Mouse (Mus musculus) Patski (cell line): Measurements from ENCODE around the gene Phf11d. TPM values are rescaled to one million over a fixed set of nuclear protein-coding genes. Genes with fewer than 3 reads are reported as not detected.
"Not testable (repeated sequence)": the region's sequence is repeated elsewhere in the genome, so short reads cannot be mapped to it uniquely, and the experiment has no call there.

Experiments
- ATAC-seq: fragments of 100-300 bp; one replicate; pipeline ENCODE4 v1.8.0; 2021
- CTCF ChIA-PET: fragments of 350-600 bp; sonication (Branson Sonifier 250); formaldehyde crosslinking; loops from one replicate; lab custom pipeline; 2022; ENCODE audit warnings: inconsistent platforms; lab: Charles Lee
- POLR2A ChIA-PET: fragments of 350-600 bp; sonication (Branson Sonifier 250); formaldehyde crosslinking; loops from one replicate; lab custom pipeline; 2022; ENCODE audit warnings: antibody characterized with exemption, inconsistent platforms; lab: Charles Lee
- DNase-seq: peaks from one replicate; pipeline ENCODE4 v3.0.0-alpha.2; 2011; ENCODE audit warnings: low read depth, low spot score
- H3K27me3 ChIP-seq: fragments of 371-371 bp; one replicate; pipeline ENCODE4 v1.5.1; 2021
- CTCF ChIP-seq: fragments of 100-300 bp; IDR thresholded peaks from one replicate; pipeline ENCODE4 v1.5.1; 2021
- in situ Hi-C: fragments of 300-500 bp; cut with MboI; formaldehyde crosslinking; loops from 3 replicates; pipeline ENCODE4 v1.11.1; 2018; ENCODE audit warnings: low pct_unique_long_range_greater_than_20kb, mixed read lengths
- polyA plus RNA-seq: library from polyadenylated mRNA; unstranded; gene quantifications from one replicate; pipeline ENCODE4 v1.2.3, GENCODE M21; 2021

Phf11d gene
- 3.6 TPM for polyA plus RNA-seq

DNA sequence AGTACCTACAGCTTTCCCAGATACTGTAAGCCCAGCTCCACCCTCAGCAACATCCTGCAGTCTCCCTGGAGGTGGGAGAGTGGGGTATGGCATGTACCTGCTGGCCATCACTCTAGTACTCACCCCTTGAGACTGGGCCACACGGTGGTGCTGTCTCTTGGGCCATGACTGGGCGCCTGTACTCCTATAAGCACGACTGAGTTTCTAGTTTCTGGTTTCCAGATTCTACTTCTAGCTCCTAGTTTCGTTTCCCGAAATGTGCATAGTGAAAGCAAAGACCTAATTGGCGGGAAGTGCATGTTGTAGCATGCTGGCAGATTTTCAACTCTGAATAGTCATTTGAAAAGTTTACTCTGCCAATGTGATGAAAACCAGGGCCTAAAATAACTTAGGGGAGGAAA, at the start of gene Phf11d:
Phf11d (minus strand) TSS at position 227 of the 401 bp plus-strand sequence.
- TF ChIP-seq CTCF, result no peak
- DNase-seq (peak; percentile 30), ATAC-seq (peak; percentile 69)
- CTCF ChIA-PET, result no interaction called here
- no peaks in the 10 kb centered on the region for H3K27me3 ChIP-seq
- in situ Hi-C loops, result no loop called here
- POLR2A ChIA-PET, result no interaction called here

DNA sequence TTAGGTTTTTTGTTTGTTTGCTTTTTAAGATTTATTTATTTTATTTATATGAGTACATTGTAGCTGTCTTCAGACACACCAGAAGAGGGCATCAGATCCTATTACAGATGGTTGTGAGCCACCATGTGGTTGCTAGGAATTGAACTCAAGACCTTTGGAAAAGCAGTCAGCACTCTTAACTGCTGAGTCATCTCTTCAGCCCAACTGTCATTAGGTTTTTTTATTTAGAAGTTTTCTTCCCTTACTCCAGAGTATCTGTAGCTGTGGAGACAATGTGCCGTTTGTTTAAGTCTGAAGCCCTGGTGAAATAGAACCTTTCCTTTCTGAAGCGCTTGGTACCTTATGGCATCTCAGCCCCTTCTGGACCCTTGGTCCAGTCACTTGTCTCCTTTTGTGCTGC, 49.7 kb upstream of the Phf11d start:
- in situ Hi-C loops, ATAC-seq, POLR2A ChIA-PET, DNase-seq, H3K27me3 ChIP-seq: not testable (repeated sequence)
- CTCF ChIA-PET, result interaction anchor here (1.4 kb wide), 1 partner anchor 11 kb away, joined by 3 read pairs; no protein-coding TSS in a partner anchor

DNA sequence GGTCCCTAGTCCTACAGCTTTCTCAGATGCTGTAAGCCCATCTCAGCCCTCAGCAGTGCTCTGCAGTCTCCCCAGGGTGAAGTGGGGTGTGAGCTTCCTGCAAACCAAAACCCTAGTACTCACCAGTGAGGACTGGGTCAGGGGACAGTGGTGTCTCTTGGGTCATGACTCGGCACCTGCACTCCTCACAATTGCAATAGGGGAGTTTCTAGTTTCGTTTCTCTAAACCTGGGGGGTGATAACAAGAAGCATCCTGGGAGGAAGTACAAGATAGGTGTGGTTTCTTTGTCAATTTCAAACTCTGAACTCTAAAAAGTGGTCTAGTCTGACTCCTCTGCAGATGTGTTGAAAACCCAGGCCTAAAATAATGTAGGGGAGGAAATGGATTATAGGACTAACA, 31.7 kb upstream of the Phf11d start:
- ATAC-seq (no peak), DNase-seq (no peak)
- in situ Hi-C loops, result loop anchor here (5.0 to 25.0 kb wide), 2 partner anchors 35 to 615 kb away; no protein-coding TSS in a partner anchor
- no peak for TF ChIP-seq CTCF
- ChIA-PET CTCF (no interaction called here), POLR2A (no interaction called here)
- H3K27me3 ChIP-seq, result no peaks in the 10 kb centered on the region

DNA sequence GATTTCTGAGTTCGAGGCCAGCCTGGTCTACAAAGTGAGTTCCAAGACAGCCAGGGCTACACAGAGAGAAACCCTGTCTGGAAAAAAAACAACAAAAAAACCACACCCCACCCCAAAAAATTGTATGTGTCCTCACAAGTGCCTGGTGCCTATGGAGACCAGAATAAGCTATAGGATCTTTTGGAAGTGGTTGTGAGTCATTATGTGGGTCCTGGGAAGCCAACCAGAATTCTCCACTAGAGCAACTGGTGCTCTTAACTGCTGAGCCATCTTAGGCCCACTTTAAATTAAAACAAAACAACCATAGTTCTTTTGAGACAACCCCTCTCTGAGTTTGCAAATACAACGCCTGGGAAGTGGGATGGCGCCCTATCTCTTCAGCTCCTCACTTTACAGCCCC, 30.0 kb upstream of the Phf11d start, which contains the start of gene Phf11c:
Phf11c (minus strand) TSS at position 101 of the 400 bp plus-strand sequence.
- POLR2A ChIA-PET, result no interaction called here
- in situ Hi-C loops, result loop anchor here (5.0 to 25.0 kb wide), 2 partner anchors 33 to 617 kb away; no protein-coding TSS in a partner anchor
- DNase-seq (no peak), ATAC-seq (no peak)
- H3K27me3 ChIP-seq, result no peaks in the 10 kb centered on the region
- CTCF ChIA-PET, result interaction anchor here (1.0 kb wide), 1 partner anchor 178 kb away, joined by 3 read pairs; no protein-coding TSS in a partner anchor
- TF ChIP-seq CTCF, result no peak

DNA sequence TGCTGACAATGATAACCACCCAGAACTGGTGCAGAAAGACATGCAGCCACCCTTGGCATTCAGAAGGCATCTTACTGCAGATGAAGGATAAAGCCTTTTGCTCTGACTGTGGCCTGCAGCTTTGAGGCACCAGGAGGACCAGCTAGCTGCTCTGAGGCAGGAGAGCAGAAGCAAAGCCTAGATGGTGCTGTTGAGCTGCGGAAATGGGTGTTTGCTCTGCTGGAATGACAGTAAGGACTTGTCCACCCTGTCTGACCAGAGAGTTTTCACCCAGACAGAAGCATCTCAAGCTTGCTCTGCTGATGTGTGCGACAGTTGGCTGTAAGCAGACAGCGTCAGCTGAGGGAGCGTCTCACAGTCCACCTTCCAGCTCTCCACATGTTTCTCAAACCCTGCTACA, 24.9 kb upstream of the Phf11d start:
- in situ Hi-C loops, result loop anchor here (25.0 kb wide), 1 partner anchor 622 kb away; no protein-coding TSS in a partner anchor

DNA sequence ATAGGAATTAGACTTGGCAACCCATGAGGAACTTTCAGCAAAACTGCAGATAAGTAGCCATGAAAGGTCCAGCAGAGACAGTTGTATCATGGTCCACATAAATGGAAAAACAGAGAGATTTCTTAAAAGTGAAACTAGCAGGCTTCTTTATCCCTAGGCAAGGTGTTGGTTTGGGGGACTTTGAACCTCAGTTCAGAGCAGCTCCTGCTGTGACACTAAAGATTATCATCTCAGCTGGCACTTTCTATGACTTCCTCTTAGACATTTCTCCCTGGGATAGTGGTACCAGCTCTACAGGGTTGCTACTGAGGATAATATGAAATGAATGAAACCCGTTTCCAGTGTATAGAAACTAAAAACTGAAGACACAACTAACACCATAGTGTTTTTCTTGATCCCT, 24.3 kb upstream of the Phf11d start:
- CTCF ChIA-PET, result no interaction called here
- no peak for ATAC-seq
- TF ChIP-seq CTCF, result no peak
- DNase-seq, result no peak
- in situ Hi-C loops, result loop anchor here (25.0 kb wide), 1 partner anchor 623 kb away; no protein-coding TSS in a partner anchor
- H3K27me3 ChIP-seq, result no peaks in the 10 kb centered on the region
- POLR2A ChIA-PET, result no interaction called here

More for the DNA sequence above, 24.9 kb upstream of the Phf11d start:
- POLR2A ChIA-PET, H3K27me3 ChIP-seq, ATAC-seq, DNase-seq: not testable (repeated sequence)
- CTCF ChIA-PET, result interaction anchor here (0.9 kb wide), 1 partner anchor 166 kb away, joined by 3 read pairs; no protein-coding TSS in a partner anchor

DNA sequence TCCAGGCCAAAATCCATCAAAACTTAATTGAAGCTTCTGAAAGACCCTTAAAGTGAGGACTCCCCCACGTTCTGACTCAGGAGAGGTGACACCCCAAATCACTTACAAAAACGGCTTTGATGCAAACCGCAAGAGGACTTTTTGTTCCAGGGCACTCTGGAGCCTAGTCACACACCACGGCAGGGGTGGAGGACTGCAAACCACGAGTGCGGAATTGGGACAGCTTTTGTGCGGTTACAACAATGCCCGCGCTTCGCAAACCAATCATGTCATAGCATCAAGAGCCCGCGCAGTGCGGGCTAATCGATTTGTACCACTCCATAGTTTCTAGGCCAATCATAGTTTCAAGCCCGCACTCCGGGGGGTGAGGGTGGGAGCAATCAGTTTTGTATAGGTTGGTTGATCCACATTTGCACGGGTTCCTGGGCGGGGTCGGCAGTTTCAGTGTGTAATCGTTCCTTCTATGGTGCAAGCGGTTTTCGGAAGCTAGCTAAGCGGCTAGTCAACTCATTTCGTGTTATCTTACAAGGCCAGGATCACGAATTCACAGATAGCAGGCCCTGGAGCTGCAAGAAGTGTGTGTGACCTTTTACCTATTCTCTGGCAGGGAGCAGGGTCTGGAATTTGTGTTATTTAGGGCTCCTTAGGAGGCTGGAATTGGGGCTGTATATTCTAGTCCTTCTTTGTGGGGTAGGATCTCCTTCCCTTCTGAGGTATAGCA, 5.2 kb upstream of the Phf11d start:
- in situ Hi-C loops, result no loop called here
- ChIA-PET POLR2A (no interaction called here), CTCF (no interaction called here)
- no peaks in the 10 kb centered on the region for H3K27me3 ChIP-seq
- TF ChIP-seq CTCF, result no peak
- ATAC-seq (no peak), DNase-seq (no peak)

DNA sequence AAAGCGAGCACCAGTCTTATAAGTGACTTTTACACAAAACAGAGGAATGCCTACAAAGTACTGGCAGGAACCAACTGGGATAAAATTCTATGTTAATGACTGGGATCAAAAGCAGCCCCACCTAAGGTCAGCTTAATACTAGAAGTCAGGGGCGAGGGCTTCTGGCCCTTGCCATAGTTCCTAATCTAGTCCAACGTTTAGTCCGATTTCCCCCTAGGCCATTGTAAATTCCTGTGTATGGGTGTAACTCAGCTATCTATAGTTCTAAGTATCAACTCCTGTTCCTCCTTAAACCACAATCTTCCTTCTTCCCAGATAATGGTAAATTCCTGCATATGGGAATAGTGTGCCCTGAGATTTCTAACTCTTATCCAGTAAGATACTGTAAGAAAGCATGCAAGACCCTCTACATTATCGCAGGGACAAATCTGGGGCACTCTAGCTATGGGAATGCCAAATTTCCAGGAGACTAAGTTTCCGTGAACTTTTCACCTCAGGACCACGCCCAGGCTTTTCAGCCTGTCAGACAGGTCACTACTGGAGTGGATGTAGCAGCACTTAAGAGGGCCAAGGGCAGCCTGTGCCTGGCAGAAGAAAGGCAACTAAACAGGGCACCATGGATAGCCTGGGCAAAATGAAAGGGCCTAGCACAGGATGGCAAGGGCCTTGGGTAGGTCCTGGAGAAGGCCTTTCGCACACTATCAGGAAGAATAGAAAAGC, 1.3 kb upstream of the Phf11d start:
- H3K27me3 ChIP-seq, result no peaks in the 10 kb centered on the region
- ChIA-PET POLR2A (no interaction called here), CTCF (no interaction called here)
- TF ChIP-seq CTCF, result no peak
- in situ Hi-C loops, result no loop called here
- no peak for DNase-seq
- ATAC-seq, result no peak

DNA sequence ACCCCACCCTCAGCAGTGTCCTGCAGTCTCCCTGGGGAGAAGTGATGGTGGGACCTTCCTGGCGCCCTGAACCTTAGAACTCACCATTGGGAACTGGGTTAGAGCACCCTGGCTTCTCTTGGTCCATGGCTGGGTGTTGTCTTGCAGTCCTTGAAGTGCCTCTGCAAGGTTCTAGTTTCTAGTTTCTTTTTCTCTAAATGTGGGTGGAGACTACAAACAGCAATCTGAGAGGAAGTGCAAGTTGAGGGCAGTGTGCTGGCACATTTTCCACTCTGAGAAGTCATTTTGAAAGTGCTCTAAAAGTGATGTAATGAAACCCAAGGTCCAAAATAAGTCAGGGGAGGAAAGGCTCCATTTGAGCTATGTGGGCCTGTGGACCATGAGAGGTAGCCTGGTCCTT, 24.1 kb downstream of the Phf11d start, which contains the start of gene Phf11b:
Phf11b (minus strand) TSS at position 163 of the 400 bp plus-strand sequence.
- ATAC-seq, POLR2A ChIA-PET, in situ Hi-C loops, CTCF ChIA-PET, DNase-seq, H3K27me3 ChIP-seq: not testable (repeated sequence)

DNA sequence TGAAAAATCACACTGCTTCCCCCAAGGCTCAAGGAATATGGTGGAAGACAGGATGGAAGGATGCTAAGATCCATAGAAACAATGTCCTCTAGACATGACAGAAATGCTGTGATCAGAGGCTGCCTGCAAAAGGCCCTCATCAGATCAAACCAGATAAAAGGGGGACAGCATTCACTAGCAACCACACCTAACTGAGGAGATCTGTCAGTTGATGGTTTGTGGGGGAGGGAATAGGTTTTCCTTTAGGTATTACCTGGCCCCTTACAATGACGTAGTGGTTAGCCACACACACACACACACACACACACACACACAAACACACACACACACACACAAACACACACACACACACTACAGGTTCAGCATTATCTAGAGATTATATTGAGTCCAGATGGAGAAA, 25.7 kb downstream of the Phf11d start:
- ChIA-PET POLR2A (no interaction called here), CTCF (no interaction called here)
- in situ Hi-C loops, result no loop called here
- no peak for DNase-seq
- no peak for ATAC-seq
- TF ChIP-seq CTCF, result no peak
- H3K27me3 ChIP-seq, result no peaks in the 10 kb centered on the region

DNA sequence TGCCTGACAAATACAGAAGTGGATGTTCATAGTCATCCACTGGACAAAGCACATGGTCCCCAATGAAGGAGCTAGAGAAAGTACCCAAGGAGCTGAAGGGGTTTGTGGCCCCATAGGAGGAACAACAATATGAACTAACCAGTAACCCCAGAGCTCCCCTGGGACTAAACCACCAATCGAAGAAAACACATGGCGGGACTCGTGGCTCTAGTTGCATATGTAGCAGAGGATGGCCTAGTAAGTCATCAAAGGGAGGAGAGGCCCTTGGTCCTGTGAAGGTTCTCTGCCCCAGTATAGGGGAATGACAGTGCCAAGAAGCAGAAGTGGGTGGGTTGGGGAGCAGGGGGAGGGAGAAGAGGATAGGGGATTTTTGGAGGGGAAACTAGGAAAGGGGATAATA, 29.2 kb downstream of the Phf11d start:
- in situ Hi-C loops, H3K27me3 ChIP-seq, ATAC-seq, POLR2A ChIA-PET, CTCF ChIA-PET, DNase-seq: not testable (repeated sequence)
